Mouse (Mus musculus) erythroblast, embryonic 14.5 days (primary cell): Measurements from ENCODE around the gene Klhl29.

ENCODE experiments used
- GATA1 ChIP-seq: IDR thresholded peaks from 2 replicates; pipeline ENCODE4 v1.6.1; 2012; ENCODE audit warnings: low read length, inconsistent platforms, mixed read lengths
- TAL1 ChIP-seq: IDR thresholded peaks from 3 replicates; pipeline ENCODE4 v1.6.1; 2012; ENCODE audit warnings: low read length, inconsistent platforms, mixed read lengths

DNA sequence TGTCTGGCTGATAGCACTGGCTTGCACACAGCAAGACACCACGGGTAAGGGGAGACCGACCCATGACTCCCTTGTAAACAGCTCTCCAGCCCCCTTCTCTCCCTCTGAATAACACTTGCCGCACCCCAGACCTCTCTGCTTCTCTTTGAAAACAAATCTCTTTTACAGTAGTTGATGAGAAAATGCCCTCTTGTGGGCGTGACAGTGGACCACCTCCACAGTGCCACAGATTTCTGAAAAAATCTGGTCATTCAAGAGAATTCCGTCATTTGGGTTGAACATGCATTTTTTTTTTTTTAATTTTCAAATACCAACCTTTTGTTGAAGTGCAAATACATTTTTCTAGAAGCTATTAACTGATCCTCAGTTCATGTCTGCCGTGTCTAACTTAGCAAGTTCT lies 17.0 kb downstream of the Klhl29 start:
- TF ChIP-seq GATA1 (no peak), TAL1 (no peak)
